Mouse (Mus musculus): ENCODE results near the gene Arid1a. TPM values are rescaled to one million over a fixed set of nuclear protein-coding genes. Genes with fewer than 3 reads are reported as not detected.
"Not testable (repeated sequence)": the region's sequence is repeated elsewhere in the genome, so short reads cannot be mapped to it uniquely, and the experiment has no call there.

The Arid1a gene
- polyA plus RNA-seq, 1 experiment = 29.1 TPM

GRCm38 (mm10) chr4:133658729-133659128 lies 97.8 kb downstream of the Arid1a start:
- Histone ChIP-seq H3K9me3 (no peaks in the 10 kb centered on the region), H3K4me1 (peaks cover 72% of the 10 kb centered on the region), H3K36me3 (replicated peaks; ENCODE audit: low read length) (peaks cover 27% of the 10 kb centered on the region), H3K4me3 (replicated peaks) (no peak overlapping the region), H3K27me3 (replicated peaks) (no peaks in the 10 kb centered on the region)
- no peak for TF ChIP-seq FLI1 (IDR thresholded peaks at IDR 0.05; ENCODE audit: low read length)
- no peak for TF ChIP-seq GATA1 (IDR thresholded peaks at IDR 0.05; ENCODE audit: borderline replicate concordance, low read length)

- Histone ChIP-seq H3K36me3 (replicated peaks; ENCODE audit: low read length) (peaks cover 22% of the 10 kb centered on the region), H3K9me3 (no peaks in the 10 kb centered on the region), H3K4me1 (peaks cover 65% of the 10 kb centered on the region), H3K27me3 (replicated peaks) (no peaks in the 10 kb centered on the region), H3K4me3 (replicated peaks) (no peak overlapping the region)
- TF ChIP-seq FLI1 (IDR thresholded peaks at IDR 0.05; ENCODE audit: low read length) = no peak
- TF ChIP-seq GATA1 (IDR thresholded peaks at IDR 0.05; ENCODE audit: borderline replicate concordance, low read length) = no peak
Measured at GRCm38 (mm10) chr4:133657829-133658458, 98.6 kb downstream of the Arid1a start.

GRCm38 (mm10) chr4:133656997-133657396 lies 99.6 kb downstream of the Arid1a start:
- Histone ChIP-seq H3K36me3 (replicated peaks; ENCODE audit: low read length) (peaks cover 12% of the 10 kb centered on the region), H3K9me3 (no peaks in the 10 kb centered on the region), H3K27me3 (replicated peaks) (no peaks in the 10 kb centered on the region), H3K4me3 (replicated peaks) (no peak overlapping the region), H3K4me1 (peaks cover 57% of the 10 kb centered on the region)
- no peak for TF ChIP-seq GATA1 (IDR thresholded peaks at IDR 0.05; ENCODE audit: borderline replicate concordance, low read length)
- no peak for TF ChIP-seq FLI1 (IDR thresholded peaks at IDR 0.05; ENCODE audit: low read length)

- H3K27me3 ChIP-seq (replicated peaks) = no peaks in the 10 kb centered on the region
- TF ChIP-seq GATA1 (IDR thresholded peaks at IDR 0.05; ENCODE audit: borderline replicate concordance, low read length) (no peak), FLI1 (IDR thresholded peaks at IDR 0.05; ENCODE audit: low read length) (no peak)
- no peaks in the 10 kb centered on the region for H3K9me3 ChIP-seq
- H3K4me1 ChIP-seq = peaks cover 59% of the 10 kb centered on the region
- peak overlapping the region; percentile 34 for H3K4me3 ChIP-seq (replicated peaks)
- H3K36me3 ChIP-seq (replicated peaks; ENCODE audit: low read length) = peaks cover 7% of the 10 kb centered on the region
Measured at GRCm38 (mm10) chr4:133656294-133656693, 100.3 kb downstream of the Arid1a start.

- H3K27me3 ChIP-seq (replicated peaks); H3K36me3 ChIP-seq (replicated peaks; ENCODE audit: low read length); H3K9me3 ChIP-seq; H3K4me3 ChIP-seq (replicated peaks): not testable (repeated sequence)
- H3K4me1 ChIP-seq = peaks cover 48% of the 10 kb centered on the region
Measured at GRCm38 (mm10) chr4:133654070-133654469, 102.5 kb downstream of the Arid1a start.

- Histone ChIP-seq H3K9me3 (no peaks in the 10 kb centered on the region), H3K4me1 (peaks cover 36% of the 10 kb centered on the region), H3K27me3 (replicated peaks) (no peaks in the 10 kb centered on the region), H3K36me3 (replicated peaks; ENCODE audit: low read length) (peaks cover 7% of the 10 kb centered on the region), H3K4me3 (replicated peaks) (no peak overlapping the region)
- no peak for TF ChIP-seq GATA1 (IDR thresholded peaks at IDR 0.05; ENCODE audit: borderline replicate concordance, low read length)
- TF ChIP-seq FLI1 (IDR thresholded peaks at IDR 0.05; ENCODE audit: low read length) = no peak
Measured at GRCm38 (mm10) chr4:133652746-133653145, 103.8 kb downstream of the Arid1a start.

GRCm38 (mm10) chr4:133651986-133652385 lies 104.6 kb downstream of the Arid1a start:
- no peak overlapping the region for H3K4me3 ChIP-seq (replicated peaks)
- H3K36me3 ChIP-seq (replicated peaks; ENCODE audit: low read length) = peaks cover 9% of the 10 kb centered on the region
- TF ChIP-seq GATA1 (IDR thresholded peaks at IDR 0.05; ENCODE audit: borderline replicate concordance, low read length) = no peak
- peaks cover 29% of the 10 kb centered on the region for H3K4me1 ChIP-seq
- H3K27me3 ChIP-seq (replicated peaks) = no peaks in the 10 kb centered on the region
- peaks cover 4% of the 10 kb centered on the region for H3K9me3 ChIP-seq

GRCm38 (mm10) chr4:133651445-133651844 lies 105.1 kb downstream of the Arid1a start:
- Histone ChIP-seq H3K36me3 (replicated peaks; ENCODE audit: low read length) (peaks cover 11% of the 10 kb centered on the region), H3K9me3 (peaks cover 6% of the 10 kb centered on the region), H3K4me3 (replicated peaks) (no peak overlapping the region), H3K4me1 (peaks cover 25% of the 10 kb centered on the region), H3K27me3 (replicated peaks) (no peaks in the 10 kb centered on the region)
- no peak for TF ChIP-seq FLI1 (IDR thresholded peaks at IDR 0.05; ENCODE audit: low read length)
- TF ChIP-seq GATA1 (IDR thresholded peaks at IDR 0.05; ENCODE audit: borderline replicate concordance, low read length) = no peak

- H3K4me1 ChIP-seq = peaks cover 18% of the 10 kb centered on the region
- TF ChIP-seq FLI1 (IDR thresholded peaks at IDR 0.05; ENCODE audit: low read length) (no peak), GATA1 (IDR thresholded peaks at IDR 0.05; ENCODE audit: borderline replicate concordance, low read length) (no peak)
- H3K9me3 ChIP-seq = peaks cover 15% of the 10 kb centered on the region
- no peaks in the 10 kb centered on the region for H3K27me3 ChIP-seq (replicated peaks)
- H3K4me3 ChIP-seq (replicated peaks) = peak within 1 kb of the TSS; percentile 90
- H3K36me3 ChIP-seq (replicated peaks; ENCODE audit: low read length) = peaks cover 11% of the 10 kb centered on the region
Measured at GRCm38 (mm10) chr4:133649989-133650699, 106.4 kb downstream of the Arid1a start, which contains the start of gene Zdhhc18. Gene Zdhhc18, minus strand, starts transcription at chr4:133650154.

GRCm38 (mm10) chr4:133649464-133649863 lies 107.1 kb downstream of the Arid1a start:
- H3K27me3 ChIP-seq (replicated peaks) = not testable (repeated sequence)
- H3K4me3 ChIP-seq (replicated peaks) = peak overlapping the region; percentile 90
- H3K4me1 ChIP-seq = peaks cover 18% of the 10 kb centered on the region
- H3K9me3 ChIP-seq = peaks cover 18% of the 10 kb centered on the region
- H3K36me3 ChIP-seq (replicated peaks; ENCODE audit: low read length) = peaks cover 11% of the 10 kb centered on the region

All from megakaryocyte, embryonic 14.5 days (primary cell).